Mouse (Mus musculus) brown adipose tissue, adult 24 weeks (tissue): Measurements from ENCODE around the gene Lipn. TPM values are rescaled to one million over a fixed set of nuclear protein-coding genes. Genes with fewer than 3 reads are reported as not detected.

Experiments
- H3K27ac ChIP-seq: fragments of 200-500 bp; replicated peaks from 2 replicates; pipeline ENCODE4 v1.5.1; 2012; ENCODE audit warnings: low read depth, mild to moderate bottlenecking, low read length
- H3K4me1 ChIP-seq: fragments of 200-500 bp; 2 replicates; pipeline ENCODE4 v1.6.1; 2012; ENCODE audit warnings: low read length, mixed read lengths; ENCODE audit not compliant: control insufficient read depth, insufficient read depth, insufficient read length
- H3K4me3 ChIP-seq: fragments of 200-500 bp; 2 replicates; pipeline ENCODE4 v1.5.1; 2012; ENCODE audit warnings: low read depth, mild to moderate bottlenecking, low read length, moderate library complexity; ENCODE audit not compliant: insufficient read depth
- polyA plus RNA-seq: library from polyadenylated mRNA; stranded (reverse); fragments of >200 nt; gene quantifications from 2 replicates; pipeline ENCODE4 v1.2.4, GENCODE M21; 2012; ENCODE audit not compliant: missing spikeins, insufficient read depth, insufficient read length

Lipn gene
- not detected in 2 replicates for polyA plus RNA-seq

GRCm38 (mm10) chr19:34066779-34067472 lies at the start of gene Lipn:
TSS of gene Lipn (plus strand) at chr19:34067358.
- H3K27ac ChIP-seq = no peak within 1 kb of the TSS

DNA sequence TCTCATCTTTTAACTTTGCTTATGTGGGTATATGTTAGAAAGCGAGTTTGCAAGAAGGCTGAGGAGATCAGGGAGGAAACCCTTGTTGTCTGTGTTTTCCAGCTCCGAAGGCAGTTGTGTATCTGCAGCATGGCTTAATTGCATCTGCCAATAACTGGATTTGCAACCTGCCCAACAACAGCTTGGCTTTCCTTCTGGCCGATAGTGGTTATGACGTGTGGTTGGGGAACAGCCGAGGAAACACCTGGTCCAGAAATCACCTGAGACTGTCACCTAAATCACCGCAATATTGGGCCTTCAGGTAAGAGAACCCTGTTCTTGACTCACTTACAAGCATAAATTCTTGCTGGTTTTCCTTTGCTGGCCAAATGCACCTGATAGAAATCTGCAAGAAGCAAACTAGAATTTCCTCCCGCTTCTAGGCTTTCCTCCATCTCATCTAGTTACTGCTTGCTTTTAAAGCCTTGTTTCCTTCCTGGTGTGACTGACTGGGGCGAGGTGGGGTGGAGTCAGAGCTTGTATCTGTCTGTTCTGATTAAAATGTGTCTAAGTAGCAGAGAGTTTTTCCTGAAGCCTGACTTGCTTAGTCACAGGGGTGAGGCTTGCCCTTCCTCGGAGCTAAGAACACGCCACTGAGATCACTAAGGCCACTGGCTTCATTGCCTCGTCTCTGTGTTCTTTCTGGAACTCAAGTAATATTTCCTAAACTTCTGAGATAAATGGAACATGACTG lies 45.6 kb upstream of the Lipn start:
- no peak overlapping the region for H3K4me3 ChIP-seq
- H3K4me1 ChIP-seq = no peaks in the 10 kb centered on the region
- no peak overlapping the region for H3K27ac ChIP-seq

More at GRCm38 (mm10) chr19:34066779-34067472, at the start of gene Lipn:
- no peak within 1 kb of the TSS for H3K4me3 ChIP-seq
- H3K4me1 ChIP-seq = no peaks in the 10 kb centered on the region

GRCm38 (mm10) chr19:34022759-34023158 lies 44.4 kb upstream of the Lipn start:
- Histone ChIP-seq H3K4me1 (no peaks in the 10 kb centered on the region), H3K4me3 (no peak overlapping the region), H3K27ac (no peak overlapping the region)

DNA sequence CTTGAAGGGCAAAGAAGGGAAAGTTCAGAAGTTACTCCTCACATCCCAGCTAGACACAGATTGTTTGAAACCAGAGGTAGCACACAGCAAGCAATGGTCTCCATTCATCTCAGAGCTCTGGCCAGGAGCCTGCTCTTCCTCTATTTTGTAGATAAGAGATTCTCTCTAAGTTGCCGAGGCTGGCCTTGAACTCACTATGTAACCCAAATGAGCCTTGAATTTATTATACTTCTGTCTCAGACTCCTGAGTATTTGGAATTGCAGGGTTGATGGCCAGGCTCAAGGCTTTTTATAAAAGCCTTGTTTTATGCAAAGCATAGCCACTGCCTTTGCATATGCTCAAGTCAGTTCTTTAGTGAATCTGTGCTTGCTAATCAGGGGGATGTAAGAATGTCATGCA lies 27.4 kb upstream of the Lipn start:
- Histone ChIP-seq H3K27ac (no peak overlapping the region), H3K4me3 (no peak overlapping the region), H3K4me1 (no peaks in the 10 kb centered on the region)

GRCm38 (mm10) chr19:34043008-34043407 lies 24.1 kb upstream of the Lipn start:
- Histone ChIP-seq H3K4me1 (no peaks in the 10 kb centered on the region), H3K27ac (no peak overlapping the region), H3K4me3 (no peak overlapping the region)

GRCm38 (mm10) chr19:34049371-34050039 lies 17.7 kb upstream of the Lipn start:
- H3K4me3 ChIP-seq = no peak overlapping the region
- peak overlapping the region; percentile 63; the same call in 1 of the 2 replicates for H3K27ac ChIP-seq

DNA sequence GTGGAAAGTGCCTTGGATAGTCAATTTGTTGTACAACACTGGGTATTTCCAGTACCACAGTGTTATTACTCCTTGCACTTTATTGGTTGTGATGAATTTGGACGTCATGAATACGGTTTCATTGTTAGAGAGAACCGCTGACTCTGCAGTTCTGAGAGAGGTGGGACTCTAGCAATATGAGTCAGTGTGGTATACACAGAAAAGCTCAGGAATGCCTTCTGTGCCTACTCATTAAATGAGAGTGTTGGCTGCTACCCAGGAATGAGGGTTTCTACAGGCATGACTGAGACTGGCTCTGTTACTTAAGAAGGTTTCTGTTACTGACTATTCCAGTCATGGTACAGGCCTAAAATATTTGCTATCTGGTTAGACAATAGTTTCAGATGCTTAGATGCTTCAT lies 15.7 kb upstream of the Lipn start:
- Histone ChIP-seq H3K4me3 (no peak overlapping the region), H3K27ac (no peak overlapping the region), H3K4me1 (0 out of 2 replicates have a peak, but pooled peaks cover 2% of the 10 kb centered on the region)

More at GRCm38 (mm10) chr19:34049371-34050039, 17.7 kb upstream of the Lipn start:
- 0 out of 2 replicates have a peak, but pooled peaks cover 2% of the 10 kb centered on the region for H3K4me1 ChIP-seq

- Histone ChIP-seq H3K4me3 (no peak overlapping the region), H3K4me1 (no peaks in the 10 kb centered on the region), H3K27ac (no peak overlapping the region)
Measured at GRCm38 (mm10) chr19:34063547-34063946, 3.6 kb upstream of the Lipn start.

GRCm38 (mm10) chr19:34064059-34064458 lies 3.1 kb upstream of the Lipn start:
- no peaks in the 10 kb centered on the region for H3K4me1 ChIP-seq
- no peak overlapping the region for H3K27ac ChIP-seq
- no peak overlapping the region for H3K4me3 ChIP-seq

GRCm38 (mm10) chr19:34074239-34074638 lies 7.1 kb downstream of the Lipn start:
- Histone ChIP-seq H3K4me1 (no peaks in the 10 kb centered on the region), H3K4me3 (no peak overlapping the region), H3K27ac (no peak overlapping the region)

DNA sequence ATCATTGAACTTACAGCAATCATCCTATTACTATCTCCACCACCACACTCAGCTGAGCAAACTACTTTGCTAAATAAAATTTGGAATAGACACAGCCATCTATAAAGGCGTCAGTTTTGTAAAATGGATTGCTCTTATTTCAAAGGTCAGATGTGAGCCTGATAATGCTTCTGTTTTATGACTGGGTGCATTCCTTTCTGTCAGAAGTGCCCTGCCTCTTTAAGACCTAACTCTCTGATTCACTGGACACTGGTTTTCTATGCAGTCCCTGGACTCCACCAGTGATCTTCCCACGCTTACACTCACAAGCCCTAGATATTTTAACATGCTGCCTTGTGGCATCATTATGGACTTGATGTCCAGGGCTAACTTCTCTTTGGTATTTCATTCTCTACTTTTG lies 11.0 kb downstream of the Lipn start:
- Histone ChIP-seq H3K4me3 (no peak overlapping the region), H3K27ac (no peak overlapping the region)

DNA sequence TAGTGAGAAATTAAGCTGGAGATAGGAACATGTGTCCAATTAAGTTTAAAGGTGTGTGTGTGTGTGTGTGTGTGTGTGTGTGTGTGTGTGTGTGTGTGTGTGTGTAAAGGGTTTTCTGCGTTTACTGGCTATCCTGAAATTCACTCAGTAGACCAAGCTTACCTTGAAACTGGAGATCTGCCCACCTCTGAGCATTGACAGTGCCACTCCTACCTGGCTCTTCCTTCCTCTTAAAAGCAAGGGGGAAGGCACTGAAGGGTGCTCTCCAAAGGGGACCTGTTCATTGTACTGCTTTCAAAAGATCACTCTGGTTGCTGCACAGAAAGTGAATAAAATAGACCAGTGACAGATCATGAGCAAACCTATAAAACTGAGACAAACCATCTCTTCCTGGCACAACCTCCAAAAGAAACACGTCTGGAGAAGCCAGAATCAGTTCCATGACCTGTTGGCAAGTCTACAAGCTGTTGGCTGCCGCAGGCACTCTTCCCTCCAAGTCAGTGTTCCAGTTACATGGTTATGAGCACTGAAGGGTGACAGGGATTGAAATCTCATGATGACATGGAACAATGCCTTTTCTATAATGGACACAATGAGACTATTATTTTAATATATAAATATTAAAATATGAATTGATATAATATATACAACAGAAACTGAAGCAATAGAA lies 22.0 kb downstream of the Lipn start:
- H3K27ac ChIP-seq = no peak overlapping the region
- H3K4me3 ChIP-seq = no peak overlapping the region
- H3K4me1 ChIP-seq = no peaks in the 10 kb centered on the region

More for the DNA sequence above, 11.0 kb downstream of the Lipn start:
- H3K4me1 ChIP-seq = no peaks in the 10 kb centered on the region

DNA sequence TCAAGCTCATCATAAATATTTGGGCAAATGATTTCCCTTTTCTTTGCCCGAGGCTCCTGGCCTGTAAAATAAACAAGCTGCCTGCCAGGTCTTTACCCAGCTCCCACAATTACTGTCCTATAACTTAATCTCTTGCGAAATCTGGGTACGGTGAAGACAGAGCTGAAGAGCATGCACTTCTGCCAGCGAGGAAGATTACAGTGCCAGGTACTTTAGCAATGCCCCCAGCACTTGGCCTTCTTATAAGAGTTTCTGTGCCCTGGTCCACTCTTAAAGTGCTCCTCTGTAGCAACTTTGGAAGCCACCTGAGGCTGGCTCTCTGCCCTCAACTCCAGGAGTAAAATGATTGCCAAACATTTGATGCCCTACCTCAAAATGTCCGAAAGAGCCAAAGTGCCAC lies 28.2 kb downstream of the Lipn start:
- Histone ChIP-seq H3K4me3 (no peak overlapping the region), H3K27ac (no peak overlapping the region), H3K4me1 (no peaks in the 10 kb centered on the region)

GRCm38 (mm10) chr19:34096228-34096627 lies 29.1 kb downstream of the Lipn start:
- no peak overlapping the region for H3K27ac ChIP-seq
- no peak overlapping the region for H3K4me3 ChIP-seq
- H3K4me1 ChIP-seq = no peaks in the 10 kb centered on the region

DNA sequence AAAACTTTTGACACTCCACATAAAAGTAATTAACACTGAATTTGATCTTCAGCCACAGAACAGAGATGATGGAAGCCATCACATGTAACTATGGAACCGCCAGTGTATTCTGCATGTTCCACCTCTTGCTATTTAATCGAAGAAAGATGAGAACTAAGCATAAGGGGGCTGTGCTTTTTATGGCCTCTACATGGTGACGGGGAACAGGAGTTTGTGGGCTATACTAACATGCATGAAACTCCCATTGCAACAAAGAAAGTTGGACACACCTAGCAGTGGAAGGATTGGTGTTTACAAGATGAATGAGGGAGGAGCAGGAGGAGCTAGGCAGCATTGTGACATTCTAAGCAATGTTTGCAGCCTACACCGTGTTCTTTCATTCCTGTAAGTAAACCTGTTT lies 33.5 kb downstream of the Lipn start, which contains the start of gene Lipm:
Gene Lipm (plus strand): TSS at position 301 of the 400 bp plus-strand sequence.
- H3K4me1 ChIP-seq = no peaks in the 10 kb centered on the region
- no peak within 1 kb of the TSS for H3K4me3 ChIP-seq
- H3K27ac ChIP-seq = no peak within 1 kb of the TSS
